Mouse (Mus musculus): ENCODE results near the gene Asb1. TPM values are rescaled to one million over a fixed set of nuclear protein-coding genes. Genes with fewer than 3 reads are reported as not detected.

The Asb1 gene
- total RNA-seq (2017): 10.2 and 10.6 TPM in 2 replicates

DNA sequence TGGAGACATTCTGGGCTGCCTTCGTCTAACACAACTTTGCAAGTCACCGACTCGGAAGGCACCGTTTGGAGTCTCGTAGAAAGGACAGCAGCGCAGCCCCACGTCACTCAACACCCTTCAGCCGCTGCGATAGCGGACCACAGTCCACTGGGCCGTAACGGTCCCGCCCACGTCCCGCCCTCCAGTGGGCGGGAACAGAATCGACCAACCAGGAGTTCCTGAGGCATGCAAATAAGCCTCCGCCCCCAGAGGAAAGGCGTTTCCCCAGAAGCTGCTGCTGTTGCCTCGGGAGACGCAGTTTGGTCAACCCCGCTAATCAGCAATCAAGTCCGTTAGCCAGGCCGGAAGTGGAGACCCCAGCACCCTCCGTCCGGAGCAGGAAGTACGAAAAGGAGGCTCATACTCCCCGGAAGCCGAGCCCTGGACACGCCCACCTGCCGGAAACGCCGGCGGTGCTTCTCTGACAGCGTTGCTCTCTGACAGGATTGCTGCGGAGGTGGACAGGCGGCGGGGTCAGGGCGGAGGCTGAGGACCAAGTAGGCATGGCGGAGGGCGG lies at the start of gene Asb1:
Gene Asb1, plus strand, starts transcription at position 274 of the 556 bp plus-strand sequence.
- peak; percentile 93 for ATAC-seq (ENCODE audit: extremely low read depth, insufficient number of reproducible peaks, low FRiP score, poor library complexity, severe bottlenecking)

DNA sequence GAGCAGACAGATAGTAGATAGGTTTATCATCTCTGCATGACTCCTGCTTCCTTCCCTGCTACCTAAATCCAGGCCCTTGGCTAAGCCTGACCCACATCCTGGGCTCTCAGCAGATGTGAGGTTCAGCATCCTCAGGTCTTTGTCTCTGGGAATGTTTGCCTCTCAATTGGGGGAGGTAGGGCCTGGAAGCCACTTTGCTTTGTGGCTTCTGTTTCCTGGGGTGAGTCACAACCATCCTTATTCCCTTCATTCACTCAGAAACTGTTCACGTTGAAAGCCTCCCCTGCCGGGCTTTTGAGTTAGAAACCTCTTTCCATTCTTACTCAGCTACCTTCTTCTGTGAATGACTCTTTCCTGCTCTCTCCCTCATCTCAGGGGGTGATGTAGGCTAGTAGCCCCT lies 47.6 kb upstream of the Asb1 start:
- no peak for ATAC-seq (ENCODE audit: extremely low read depth, insufficient number of reproducible peaks, low FRiP score, poor library complexity, severe bottlenecking)

DNA sequence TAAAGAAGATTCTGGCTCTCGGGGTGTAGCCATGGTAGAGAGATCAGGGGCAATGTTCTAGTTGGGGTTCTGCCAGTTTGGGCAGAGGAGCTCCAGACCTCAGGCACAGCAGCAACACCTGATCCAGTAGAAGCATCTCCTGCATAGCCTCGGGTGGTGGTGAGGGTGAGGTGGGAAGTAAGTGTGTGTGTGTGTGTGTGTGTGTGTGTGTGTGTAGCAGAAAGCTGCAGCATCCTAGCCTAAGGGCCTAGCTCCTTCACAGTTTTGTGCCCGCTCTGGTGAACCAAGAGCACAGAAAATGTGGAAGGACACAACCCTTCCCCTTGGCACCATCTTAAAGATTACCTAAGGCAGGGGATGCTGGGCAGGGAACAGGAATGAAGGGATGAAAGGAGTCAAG lies 46.4 kb upstream of the Asb1 start:
- ATAC-seq (ENCODE audit: extremely low read depth, insufficient number of reproducible peaks, low FRiP score, poor library complexity, severe bottlenecking): no peak

DNA sequence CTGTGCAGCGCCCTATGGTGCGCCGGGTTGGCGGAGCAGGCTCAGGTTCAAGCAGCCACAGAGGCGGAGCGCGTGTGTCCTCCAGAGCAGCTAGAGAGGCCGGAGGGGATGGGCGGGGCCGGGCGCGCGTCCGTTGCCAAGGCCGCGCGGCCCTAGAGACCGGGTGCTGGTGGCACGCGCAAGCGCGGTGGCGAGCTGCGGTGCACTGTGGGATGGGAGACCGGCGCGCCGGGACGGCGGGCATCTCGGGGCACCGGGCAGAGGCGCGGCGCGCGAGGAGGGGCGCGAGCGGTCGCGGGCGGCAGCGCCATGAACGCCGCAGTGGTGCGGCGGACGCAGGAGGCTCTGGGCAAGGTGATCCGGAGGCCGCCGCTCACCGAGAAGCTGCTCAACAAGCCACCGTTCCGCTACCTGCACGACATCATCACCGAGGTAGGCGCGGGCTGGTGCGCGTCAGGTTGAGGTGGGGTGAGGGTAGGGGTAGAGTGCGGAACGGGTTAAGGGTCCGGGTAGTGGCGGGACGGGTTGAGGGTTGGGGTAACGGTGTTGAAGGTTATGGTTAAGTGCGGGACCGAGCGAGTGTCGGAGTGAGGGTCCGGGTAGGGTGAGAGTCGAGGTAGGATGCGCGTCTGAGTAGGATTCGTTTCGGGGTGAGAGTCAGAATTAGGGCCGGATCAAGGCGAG lies 45.7 kb upstream of the Asb1 start, which contains the start of gene Traf3ip1:
Gene Traf3ip1, plus strand, starts transcription at position 191 of the 684 bp plus-strand sequence.
- peak; percentile 82 for ATAC-seq (ENCODE audit: extremely low read depth, insufficient number of reproducible peaks, low FRiP score, poor library complexity, severe bottlenecking)

DNA sequence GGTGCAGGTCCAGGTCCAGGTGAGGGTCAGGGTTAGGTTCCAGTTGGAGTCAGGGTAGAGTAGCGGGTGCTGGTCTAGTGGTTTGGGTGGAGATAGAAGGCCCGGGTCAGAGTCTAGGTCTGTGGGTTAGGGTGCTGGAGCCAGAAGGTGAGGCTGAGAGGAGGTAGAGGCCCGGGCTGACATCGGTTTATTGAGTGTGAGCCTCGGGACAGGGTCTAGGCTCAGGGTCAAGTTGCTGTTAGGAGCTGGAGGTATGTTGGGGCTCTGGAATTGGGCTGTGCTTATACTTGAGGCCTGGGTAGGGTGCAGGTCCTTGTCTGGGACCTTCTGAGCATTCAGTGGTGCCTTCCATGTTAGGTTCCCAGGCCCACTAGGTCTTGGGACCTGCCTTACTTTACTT lies 45.0 kb upstream of the Asb1 start:
- no peak for ATAC-seq (ENCODE audit: extremely low read depth, insufficient number of reproducible peaks, low FRiP score, poor library complexity, severe bottlenecking)

DNA sequence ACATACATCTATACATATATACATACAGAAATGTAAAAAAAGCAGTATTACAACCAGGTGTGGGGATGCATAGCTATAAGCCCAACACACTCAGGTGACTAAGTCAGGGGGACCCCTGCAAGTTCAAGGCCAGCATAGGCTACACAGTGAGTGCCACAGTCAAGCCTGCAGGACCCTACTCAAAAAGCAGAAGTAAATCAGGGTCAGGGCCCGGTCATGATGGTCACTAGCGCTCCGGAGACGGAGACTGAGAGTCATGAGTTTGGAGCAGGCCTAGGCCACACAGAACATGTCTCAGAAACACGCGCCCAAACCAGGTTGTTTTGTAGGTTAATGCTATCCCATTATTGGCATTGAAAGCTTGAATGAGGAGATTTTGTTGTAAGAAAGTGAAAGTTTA lies 41.8 kb upstream of the Asb1 start:
- ATAC-seq (ENCODE audit: extremely low read depth, insufficient number of reproducible peaks, low FRiP score, poor library complexity, severe bottlenecking): no peak

DNA sequence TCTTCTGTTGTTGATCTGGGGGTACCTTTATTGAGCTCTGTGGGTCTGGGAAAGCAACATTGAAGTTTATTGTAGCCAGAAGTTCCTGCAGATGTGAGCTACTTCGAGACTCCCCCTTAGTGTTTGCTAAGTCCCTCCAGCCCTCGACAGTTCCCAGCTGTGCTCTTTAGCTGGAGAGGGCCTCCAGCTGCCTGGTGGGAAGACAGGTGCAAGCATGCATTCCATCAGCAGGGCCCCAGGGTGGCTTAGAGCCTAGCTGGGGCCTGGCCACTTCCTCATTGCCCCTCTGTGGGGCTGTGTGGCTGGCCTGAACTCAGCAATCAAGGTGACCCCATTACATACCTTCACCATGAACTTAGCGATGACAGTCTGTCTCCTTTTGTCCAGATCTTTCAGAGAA lies 35.7 kb upstream of the Asb1 start:
- ATAC-seq (ENCODE audit: extremely low read depth, insufficient number of reproducible peaks, low FRiP score, poor library complexity, severe bottlenecking): no peak

DNA sequence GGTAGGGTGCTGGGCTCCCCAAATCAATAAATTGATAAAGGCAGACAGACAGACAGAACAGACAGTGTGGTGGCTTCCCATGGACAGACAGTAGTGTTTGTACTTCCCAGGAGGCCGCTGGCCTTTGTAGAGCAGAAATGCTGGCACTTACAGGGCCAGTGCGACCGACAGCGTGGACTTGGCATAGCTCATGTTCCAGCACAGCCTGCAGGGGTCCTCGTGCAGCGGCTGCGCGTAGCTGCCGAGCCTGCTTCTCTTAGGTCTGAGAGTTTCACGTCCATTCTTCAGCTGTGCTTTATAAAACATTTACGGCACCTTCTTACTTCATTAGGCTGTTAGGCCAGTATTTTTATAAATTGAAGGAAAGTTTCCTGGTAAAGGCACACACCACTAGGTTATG lies 25.4 kb upstream of the Asb1 start:
- no peak for ATAC-seq (ENCODE audit: extremely low read depth, insufficient number of reproducible peaks, low FRiP score, poor library complexity, severe bottlenecking)

DNA sequence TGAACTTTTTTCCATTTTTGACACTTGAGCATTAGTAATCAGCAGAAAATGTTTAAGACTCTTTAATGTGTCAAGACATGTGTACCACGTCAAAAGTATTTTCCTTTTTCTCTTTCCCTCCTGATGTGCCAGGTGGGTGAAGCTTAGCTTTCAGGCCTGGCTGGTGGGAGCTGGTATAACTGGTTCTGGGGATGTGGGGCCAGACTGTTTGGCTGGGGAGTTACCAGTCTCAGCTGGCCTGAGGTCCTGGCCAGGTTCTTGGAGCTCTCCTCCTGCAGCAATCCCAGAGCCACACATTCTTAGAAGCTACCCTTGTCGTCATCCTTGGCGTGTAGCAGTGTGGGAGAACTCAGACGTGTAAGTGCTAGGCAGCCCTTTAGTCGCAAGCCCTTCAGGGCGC lies 24.7 kb upstream of the Asb1 start:
- no peak for ATAC-seq (ENCODE audit: extremely low read depth, insufficient number of reproducible peaks, low FRiP score, poor library complexity, severe bottlenecking)

DNA sequence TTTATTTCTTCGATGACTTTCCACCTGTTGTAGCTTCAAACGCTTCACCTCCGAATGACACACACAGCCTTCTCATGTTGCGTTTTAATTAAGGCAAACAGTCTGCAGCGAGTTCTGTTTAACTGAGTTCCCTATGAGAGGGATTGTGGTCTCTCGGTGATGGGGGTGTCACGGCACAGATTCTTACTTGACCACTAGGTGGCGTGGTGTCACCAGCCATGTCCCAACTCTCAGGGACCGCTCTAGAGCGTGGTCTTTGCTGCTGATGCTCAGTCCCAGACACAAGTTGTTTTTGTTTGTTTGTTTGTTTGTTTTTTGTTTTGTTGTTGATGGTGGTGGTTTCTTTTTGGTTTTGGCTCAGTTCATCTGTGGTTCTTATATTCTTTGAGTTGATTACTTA lies 16.6 kb upstream of the Asb1 start:
- peak; percentile 81 for ATAC-seq (ENCODE audit: extremely low read depth, insufficient number of reproducible peaks, low FRiP score, poor library complexity, severe bottlenecking)

DNA sequence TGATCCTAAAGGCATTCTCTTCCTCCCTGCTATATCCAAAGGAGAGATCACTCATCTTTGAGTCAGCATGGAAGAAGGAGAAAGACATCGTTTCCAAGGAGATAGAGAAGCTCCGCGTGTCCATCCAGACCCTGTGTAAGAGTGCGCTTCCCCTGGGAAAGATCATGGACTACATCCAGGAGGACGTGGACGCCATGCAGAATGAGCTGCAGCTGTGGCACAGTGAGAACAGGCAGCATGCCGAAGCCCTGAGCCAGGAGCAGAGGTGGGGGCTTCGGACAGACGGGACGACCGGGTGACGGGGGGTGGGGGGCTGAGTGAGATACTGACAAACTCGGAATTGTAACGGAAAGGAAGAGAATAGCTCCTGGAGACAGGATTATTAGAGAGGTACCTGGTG lies 14.5 kb upstream of the Asb1 start:
- ATAC-seq (ENCODE audit: extremely low read depth, insufficient number of reproducible peaks, low FRiP score, poor library complexity, severe bottlenecking): no peak

DNA sequence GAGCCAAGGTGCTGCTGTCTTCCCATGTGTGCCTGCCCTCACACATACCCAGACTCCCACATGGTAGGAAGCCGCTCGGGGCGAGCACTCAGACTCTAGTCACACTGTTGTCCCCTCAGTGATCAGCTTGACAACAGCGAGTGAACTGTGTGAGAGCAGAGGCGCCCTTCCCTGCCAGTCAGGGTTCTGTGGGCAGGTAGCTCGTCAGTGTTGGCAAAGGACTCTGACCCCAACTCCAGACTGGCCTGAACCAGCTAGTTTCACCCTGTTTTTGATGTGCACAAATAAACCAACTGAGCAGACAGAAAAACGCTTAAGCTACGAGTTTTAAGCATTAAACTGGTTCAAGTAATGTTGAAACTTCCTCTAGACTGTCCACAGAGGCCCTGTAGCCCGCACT lies 10.2 kb upstream of the Asb1 start:
- ATAC-seq (ENCODE audit: extremely low read depth, insufficient number of reproducible peaks, low FRiP score, poor library complexity, severe bottlenecking): no peak

DNA sequence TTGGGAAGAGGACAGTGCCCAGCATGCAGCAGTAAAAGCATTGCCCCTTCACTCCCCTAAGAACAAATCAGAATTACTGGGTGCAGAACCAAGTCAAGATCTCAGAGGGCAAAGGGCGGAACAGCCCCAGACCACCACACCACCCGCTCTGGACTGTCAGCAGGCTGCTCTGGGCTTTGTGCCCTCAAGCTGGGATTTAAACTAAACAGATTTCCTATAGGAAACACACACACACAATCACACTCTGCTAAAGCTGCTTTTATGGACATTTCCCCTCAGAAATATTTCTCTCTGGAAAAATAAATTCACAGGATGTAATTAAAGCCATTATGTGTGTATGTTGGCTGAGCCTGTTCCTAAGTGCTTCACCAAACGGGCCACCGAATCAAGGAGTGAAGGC lies 8.1 kb upstream of the Asb1 start:
- no peak for ATAC-seq (ENCODE audit: extremely low read depth, insufficient number of reproducible peaks, low FRiP score, poor library complexity, severe bottlenecking)

DNA sequence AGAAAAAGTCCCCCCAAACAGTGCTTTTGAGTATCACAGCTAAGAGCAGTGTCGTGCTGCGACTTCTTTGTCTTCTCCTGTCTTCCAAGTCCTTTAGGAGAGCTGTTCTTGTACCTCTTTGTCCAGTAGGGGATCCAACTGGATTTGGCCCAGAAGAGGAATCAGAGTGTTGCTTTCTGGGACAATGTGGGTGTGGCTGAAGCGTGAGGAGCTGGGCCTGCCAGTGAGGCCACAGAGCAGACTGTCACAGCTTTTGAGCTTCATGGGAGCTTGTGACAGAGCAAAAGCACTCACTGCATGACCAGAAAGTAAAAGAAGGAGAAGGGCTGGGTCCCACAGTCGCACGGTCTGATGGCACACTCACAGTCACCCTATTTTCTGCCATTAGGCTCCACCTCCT lies 7.5 kb upstream of the Asb1 start:
- no peak for ATAC-seq (ENCODE audit: extremely low read depth, insufficient number of reproducible peaks, low FRiP score, poor library complexity, severe bottlenecking)

DNA sequence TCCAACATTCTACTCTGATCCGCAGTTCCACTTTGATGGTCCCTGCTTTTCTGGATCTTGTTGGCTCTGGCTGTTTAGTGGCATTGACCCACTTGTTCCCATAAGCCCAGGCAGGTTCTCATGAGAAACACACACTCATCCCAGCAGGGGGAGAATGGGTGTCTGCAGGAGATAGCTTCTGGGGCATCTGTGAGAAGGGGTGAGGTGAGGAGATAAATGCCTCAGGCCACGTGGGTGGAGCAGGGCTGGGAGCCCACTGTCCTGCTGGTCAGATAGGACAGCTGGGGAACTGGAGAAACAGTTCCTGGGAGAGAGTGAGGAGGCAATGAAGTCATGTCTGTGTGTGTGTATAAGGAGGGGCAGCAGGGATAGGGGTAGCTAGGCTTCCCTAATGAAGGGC lies 6.9 kb upstream of the Asb1 start:
- 0 out of 2 replicates have a peak, but pooled peaks have one; percentile 13 for ATAC-seq (ENCODE audit: extremely low read depth, insufficient number of reproducible peaks, low FRiP score, poor library complexity, severe bottlenecking)

DNA sequence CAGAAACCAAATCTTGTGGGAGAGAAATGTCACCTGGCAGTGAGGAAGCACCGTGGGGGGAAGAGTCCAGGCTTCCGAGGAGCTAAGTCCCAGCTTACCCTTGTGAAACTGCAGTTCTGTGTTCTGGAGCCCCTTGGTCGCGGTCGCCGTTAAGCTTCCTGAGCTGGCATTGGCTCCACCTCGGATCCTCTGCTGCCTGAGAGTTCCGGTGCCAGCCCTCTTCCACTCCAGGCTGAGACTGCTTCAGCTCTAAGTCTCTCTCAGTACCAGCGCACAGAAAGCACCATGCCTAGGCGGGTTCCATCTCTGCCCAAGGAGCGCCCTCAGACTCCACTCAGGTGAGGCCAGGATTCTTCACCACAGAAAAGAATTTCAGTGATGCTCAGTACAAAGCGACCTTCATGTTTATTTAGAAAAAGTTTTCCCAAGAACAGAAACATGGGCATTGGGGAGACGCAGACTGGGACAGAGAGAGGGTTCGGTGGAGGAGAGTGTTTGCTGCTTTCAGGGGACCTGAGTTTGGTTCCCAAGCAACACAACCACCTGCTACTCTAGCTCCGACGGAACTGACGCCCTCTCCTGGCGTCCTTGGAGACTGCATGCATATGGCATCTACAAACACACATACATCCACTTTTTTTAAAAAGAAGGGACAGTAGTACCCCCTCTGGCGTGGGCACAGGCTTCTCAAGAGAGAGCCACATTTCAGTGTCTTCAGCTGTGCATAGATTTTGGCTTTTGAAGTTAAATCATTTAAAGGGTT lies 6.2 kb upstream of the Asb1 start:
- no peak for ATAC-seq (ENCODE audit: extremely low read depth, insufficient number of reproducible peaks, low FRiP score, poor library complexity, severe bottlenecking)

DNA sequence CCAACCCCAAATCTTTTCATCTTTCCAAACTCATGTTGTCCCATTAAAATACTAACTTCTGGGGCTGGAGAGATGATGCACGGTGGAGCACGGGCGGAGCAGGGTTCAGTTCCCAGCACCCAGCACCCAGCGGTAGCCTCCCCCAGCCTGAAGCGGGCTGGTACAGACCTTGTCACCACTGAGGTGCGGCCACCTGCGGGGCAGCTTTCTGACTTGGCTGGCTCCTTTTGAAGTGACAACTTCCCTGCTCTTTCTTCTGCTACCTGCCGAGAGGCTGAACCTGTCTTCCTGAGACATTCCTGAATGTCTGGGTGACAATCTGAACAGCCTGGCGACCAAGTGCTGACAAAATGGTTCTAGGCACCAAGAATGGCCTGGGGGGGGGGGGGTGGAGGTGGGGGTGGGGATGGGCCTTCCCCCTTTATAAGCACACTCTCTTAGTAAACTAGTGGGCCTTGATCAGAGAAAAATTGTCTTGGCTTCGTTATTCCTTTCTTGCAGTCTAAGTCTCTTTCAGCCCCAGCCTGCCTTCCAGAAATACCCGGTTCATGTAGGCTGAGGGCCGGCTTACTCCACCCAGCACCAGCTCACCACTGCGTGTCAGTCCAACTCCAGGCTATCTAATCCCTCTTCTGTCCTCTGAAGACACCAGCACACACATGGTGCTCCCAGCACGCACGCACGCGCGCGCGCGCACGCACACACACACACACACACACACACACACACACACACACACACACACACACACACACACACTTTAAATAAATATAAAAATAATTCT lies 2.4 kb upstream of the Asb1 start:
- ATAC-seq (ENCODE audit: extremely low read depth, insufficient number of reproducible peaks, low FRiP score, poor library complexity, severe bottlenecking): no peak

DNA sequence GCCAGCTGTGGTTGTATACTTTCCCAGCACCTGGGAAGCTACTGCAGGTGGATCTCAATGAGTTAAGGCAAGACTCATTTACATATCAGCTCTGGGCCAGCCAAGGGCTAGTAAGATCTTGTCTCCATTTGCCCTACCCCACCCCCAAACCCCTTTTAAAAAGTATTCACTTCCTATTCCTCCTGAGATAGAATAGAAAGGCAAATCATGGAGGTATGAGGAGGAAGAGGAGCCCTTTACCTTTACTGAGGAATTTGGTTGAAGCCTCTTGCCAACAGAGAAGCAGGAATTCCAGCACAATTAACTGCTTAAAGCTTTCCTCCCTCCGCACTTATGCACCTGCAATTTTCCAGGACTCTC lies 1.8 kb upstream of the Asb1 start:
- no peak for ATAC-seq (ENCODE audit: extremely low read depth, insufficient number of reproducible peaks, low FRiP score, poor library complexity, severe bottlenecking)

DNA sequence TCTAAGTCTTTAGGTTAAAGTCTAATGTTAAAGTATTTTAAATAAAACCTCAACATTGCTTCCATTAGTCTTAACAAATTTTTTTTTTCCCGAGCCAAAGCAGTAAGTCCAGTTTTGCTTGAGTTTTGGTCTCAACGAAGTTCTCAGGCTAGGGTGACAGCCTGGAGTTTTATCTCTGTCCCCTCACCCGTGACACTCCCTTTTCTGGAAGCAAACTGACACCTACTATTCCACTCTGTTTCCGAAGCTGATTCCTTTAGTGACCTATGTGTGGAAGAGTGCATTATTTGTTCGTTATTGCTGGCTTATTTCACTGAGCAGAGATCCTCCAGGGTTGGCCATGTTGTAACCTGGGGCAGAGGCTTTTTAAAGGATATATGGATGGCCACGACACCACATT lies 1.1 kb upstream of the Asb1 start:
- no peak for ATAC-seq (ENCODE audit: extremely low read depth, insufficient number of reproducible peaks, low FRiP score, poor library complexity, severe bottlenecking)

Measured in neutrophil, adult 5-6 weeks (primary cell).